10 mouse cellular contexts compared by ENCODE assay signal in genomic region chr15:31563577-31564546, GRCm38 (mm10). TPM values are rescaled to one million over a fixed set of nuclear protein-coding genes. Genes with fewer than 3 reads are reported as not detected.
A peak's percentile ranks its signal among the peaks of the same experiment; 100 is the strongest.
DNase-seq lines count a peak whose midpoint lies in the region; ATAC-seq lines count a peak whose summit lies in the region.
"Had no signal": no experiment of that assay in that cellular context is flagged by ENCODE, and none has a peak within 500 bp of the region (broad histone marks: within the 10 kb centered on the region; RNA-seq: fewer than 3 reads in every experiment).

No protein-coding gene starts in this region.

- peak; percentile 47 for DNase-seq in embryo, embryonic 11 days
- DNase-seq in kidney, postnatal 14 days: peak; percentile 86
- no peak for DNase-seq in layer of hippocampus, adult 18-20 months (ENCODE audit: low spot score in 2 of 2)
- DNase-seq in layer of hippocampus, adult 11-12 months (ENCODE audit: low spot score): no peak
- DNase-seq: cerebellum, adult 9-10 months; gastrocnemius, postnatal 10 days; right cerebral cortex, postnatal 25 days had no signal

- no peak overlapping the region for H3K9ac ChIP-seq in liver, embryonic 15.5 days
- H3K9ac ChIP-seq in liver, embryonic 12.5 days: no peak overlapping the region
- peak overlapping the region; percentile 47; the same call in 1 of the 2 replicates for H3K9ac ChIP-seq in stomach, embryonic 16.5 days (ENCODE audit: low read length)

- H3K4me3 ChIP-seq in liver, embryonic 15.5 days (replicated peaks): no peak overlapping the region
- no peak overlapping the region for H3K4me3 ChIP-seq in liver, embryonic 12.5 days
- H3K4me3 ChIP-seq in stomach, embryonic 16.5 days (replicated peaks; ENCODE audit: low read length): no peak overlapping the region

- WGBS in liver, embryonic 15.5 days (ENCODE audit: insufficient replicate concordance): 59% methylated on average over 19 of the region's 19 CpGs
- WGBS in liver, embryonic 12.5 days (ENCODE audit: insufficient replicate concordance): 59% methylated on average over 19 of the region's 19 CpGs
- 47% methylated on average over 19 of the region's 19 CpGs for WGBS in stomach, embryonic 16.5 days

- peaks cover 25% of the 10 kb centered on the region for H3K4me1 ChIP-seq in liver, embryonic 15.5 days (replicated peaks)
- H3K4me1 ChIP-seq in liver, embryonic 12.5 days: peaks cover 25% of the 10 kb centered on the region
- H3K4me1 ChIP-seq in stomach, embryonic 16.5 days (ENCODE audit: control insufficient read depth, insufficient read depth, low read length): peaks cover 12% of the 10 kb centered on the region

- no peaks in the 10 kb centered on the region for H3K36me3 ChIP-seq in liver, embryonic 15.5 days (replicated peaks)
- no peaks in the 10 kb centered on the region for H3K36me3 ChIP-seq in liver, embryonic 12.5 days
- H3K36me3 ChIP-seq in stomach, embryonic 16.5 days (ENCODE audit: control insufficient read depth, insufficient read depth, low read length): no peaks in the 10 kb centered on the region

- H3K4me2 ChIP-seq in liver, embryonic 15.5 days: peak overlapping the region; percentile 32
- no peak overlapping the region for H3K4me2 ChIP-seq in liver, embryonic 12.5 days
- peak overlapping the region; percentile 17; the same call in 1 of the 2 replicates for H3K4me2 ChIP-seq in stomach, embryonic 16.5 days (ENCODE audit: low read depth, low read length)

- H3K9me3 ChIP-seq in liver, embryonic 15.5 days (replicated peaks): no peaks in the 10 kb centered on the region
- peaks cover 10% of the 10 kb centered on the region; the same call in 1 of the 2 replicates for H3K9me3 ChIP-seq in liver, embryonic 12.5 days (replicated peaks)
- no peaks in the 10 kb centered on the region; the same call in 1 of the 2 replicates for H3K9me3 ChIP-seq in stomach, embryonic 16.5 days (replicated peaks; ENCODE audit: control insufficient read depth, low read length)

- H3K27ac ChIP-seq in liver, embryonic 15.5 days (replicated peaks): no peak overlapping the region
- H3K27ac ChIP-seq in liver, embryonic 12.5 days: no peak overlapping the region
- H3K27ac ChIP-seq in stomach, embryonic 16.5 days (ENCODE audit: low read length): 0 out of 2 replicates have a peak overlapping the region, but pooled peaks have one; percentile 25

- no peaks in the 10 kb centered on the region for H3K27me3 ChIP-seq in liver, embryonic 15.5 days
- H3K27me3 ChIP-seq in liver, embryonic 12.5 days (replicated peaks): no peaks in the 10 kb centered on the region
- no peaks in the 10 kb centered on the region for H3K27me3 ChIP-seq in stomach, embryonic 16.5 days (ENCODE audit: control insufficient read depth, insufficient read depth, low read length)

- no peak for ATAC-seq in liver, embryonic 15.5 days (ENCODE audit: insufficient read depth)
- ATAC-seq in liver, embryonic 12.5 days: no peak
- no peak for ATAC-seq in stomach, embryonic 16.5 days (ENCODE audit: insufficient read depth, low FRiP score)

RNA-seq across cellular contexts. Expression of gene Cmbl, which starts 1.3 kb away (rescaled TPM):
- polyA plus RNA-seq in liver, embryonic 15.5 days (2015; fragmentation: Nextera tagmentation; extraction: Ambion mirVana): 11.0 and 13.3 TPM in 2 replicates
- 2.5 and 3.6 TPM in 2 replicates for polyA plus RNA-seq in liver, embryonic 12.5 days (2016; fragmentation: Nextera tagmentation; extraction: Ambion mirVana)
- 21.7 and 24.3 TPM in 2 replicates for polyA plus RNA-seq in stomach, embryonic 16.5 days (2015; fragmentation: Nextera tagmentation; extraction: Ambion mirVana)
- total RNA-seq in layer of hippocampus, adult 18-20 months (2021): 10 to 100 TPM; 14.3 to 17.7 TPM

RNA-seq across cellular contexts. Expression of gene March6, which starts 33.0 kb away (rescaled TPM):
- polyA plus RNA-seq in liver, embryonic 15.5 days (2015; fragmentation: Nextera tagmentation; extraction: Ambion mirVana): 12.9 and 15.6 TPM in 2 replicates
- 22.0 and 22.2 TPM in 2 replicates for polyA plus RNA-seq in liver, embryonic 12.5 days (2016; fragmentation: Nextera tagmentation; extraction: Ambion mirVana)
- polyA plus RNA-seq in stomach, embryonic 16.5 days (2015; fragmentation: Nextera tagmentation; extraction: Ambion mirVana): 30.1 and 30.2 TPM in 2 replicates
- 100 to 1,000 TPM; 189 to 191 TPM for total RNA-seq in layer of hippocampus, adult 18-20 months (2021)

RNA-seq across cellular contexts. Expression of gene Cct5, which starts 37.7 kb away (rescaled TPM):
- polyA plus RNA-seq in liver, embryonic 15.5 days (2015; fragmentation: Nextera tagmentation; extraction: Ambion mirVana): 254 and 263 TPM in 2 replicates
- polyA plus RNA-seq in liver, embryonic 12.5 days (2016; fragmentation: Nextera tagmentation; extraction: Ambion mirVana): 472 and 504 TPM in 2 replicates
- polyA plus RNA-seq in stomach, embryonic 16.5 days (2015; fragmentation: Nextera tagmentation; extraction: Ambion mirVana): 455 and 460 TPM in 2 replicates
- total RNA-seq in layer of hippocampus, adult 18-20 months (2021): 100 to 1,000 TPM; 240 to 245 TPM

RNA-seq across cellular contexts. Expression of gene Fam173b, which starts 37.8 kb away (rescaled TPM):
- 8.3 and 8.6 TPM in 2 replicates for polyA plus RNA-seq in liver, embryonic 15.5 days (2015; fragmentation: Nextera tagmentation; extraction: Ambion mirVana)
- 10.0 and 10.6 TPM in 2 replicates for polyA plus RNA-seq in liver, embryonic 12.5 days (2016; fragmentation: Nextera tagmentation; extraction: Ambion mirVana)
- polyA plus RNA-seq in stomach, embryonic 16.5 days (2015; fragmentation: Nextera tagmentation; extraction: Ambion mirVana): 13.2 and 13.6 TPM in 2 replicates
- total RNA-seq in layer of hippocampus, adult 18-20 months (2021): 10 to 100 TPM; 12.5 to 12.6 TPM

Comparison
In these comparisons a context has a peak if more than half of its experiments do, and no peak if none do; other contexts are left out.
1. DNase-seq: peak in embryo, embryonic 11 days (single experiment) and kidney, postnatal 14 days (single experiment); none in layer of hippocampus, adult 18-20 months (0 of 2) and layer of hippocampus, adult 11-12 months (single experiment).